ENCODE assay signal across 8 mouse cellular contexts in genomic region chr9:43737871-43738292, GRCm38 (mm10). TPM values are rescaled to one million over a fixed set of nuclear protein-coding genes. Genes with fewer than 3 reads are reported as not detected.
DNase-seq lines count a peak whose midpoint lies in the region; ATAC-seq and TF ChIP-seq lines count a peak whose summit lies in the region.

No protein-coding gene starts in this region.

- no peak overlapping the region for H3K4me3 ChIP-seq in heart, postnatal 0 days (ENCODE audit: low read depth, low read length)
- no peak overlapping the region for H3K4me3 ChIP-seq in liver, embryonic 12.5 days
- no peak overlapping the region for H3K4me3 ChIP-seq in neural tube, embryonic 14.5 days (ENCODE audit: low read depth, low read length)

- H3K36me3 ChIP-seq in heart, postnatal 0 days (replicated peaks; ENCODE audit: control insufficient read depth, insufficient read depth, low read length): no peaks in the 10 kb centered on the region
- no peaks in the 10 kb centered on the region for H3K36me3 ChIP-seq in liver, embryonic 12.5 days
- no peaks in the 10 kb centered on the region for H3K36me3 ChIP-seq in neural tube, embryonic 14.5 days (ENCODE audit: control insufficient read depth, insufficient read depth, low read length)

- under 1% methylated on average over 12 of the region's 12 CpGs for WGBS in heart, postnatal 0 days
- WGBS in liver, embryonic 12.5 days (ENCODE audit: insufficient replicate concordance): 9% methylated on average over 12 of the region's 12 CpGs
- 2% methylated on average over 12 of the region's 12 CpGs for WGBS in neural tube, embryonic 14.5 days

- TF ChIP-seq EP300 in heart, postnatal 0 days (IDR thresholded peaks at IDR 0.05; ENCODE audit: low read depth): no peak

- H3K4me2 ChIP-seq in heart, postnatal 0 days (ENCODE audit: low read depth, low read length): no peak overlapping the region
- peak overlapping the region; percentile 23; the same call in 1 of the 2 replicates for H3K4me2 ChIP-seq in liver, embryonic 12.5 days
- H3K4me2 ChIP-seq in neural tube, embryonic 14.5 days (ENCODE audit: low read depth, low read length): peak overlapping the region; percentile 16; the same call in 1 of the 2 replicates

- no peak for TF ChIP-seq CTCF in heart, postnatal 0 days (IDR thresholded peaks at IDR 0.05; ENCODE audit: low read depth)

- no peak overlapping the region for H3K9ac ChIP-seq in heart, postnatal 0 days (replicated peaks; ENCODE audit: low read depth, low read length)
- H3K9ac ChIP-seq in liver, embryonic 12.5 days: no peak overlapping the region
- H3K9ac ChIP-seq in neural tube, embryonic 14.5 days (replicated peaks; ENCODE audit: low read depth, low read length): no peak overlapping the region

- no peak for ATAC-seq in heart, postnatal 0 days (ENCODE audit: insufficient read depth, low read depth)
- peak; percentile 37; the same call in 1 of the 2 replicates for ATAC-seq in granulocyte monocyte progenitor cell, adult 5-6 weeks (replicated peaks; ENCODE audit: poor library complexity, severe bottlenecking)
- ATAC-seq in liver, embryonic 12.5 days: no peak
- no peak for ATAC-seq in neural tube, embryonic 14.5 days (ENCODE audit: low read depth)
- no peak for ATAC-seq in megakaryocyte, adult 5-6 weeks (ENCODE audit: poor library complexity, severe bottlenecking)

- DNase-seq in heart, postnatal 0 days (ENCODE audit: low spot score): peak; percentile 7
- no peak for DNase-seq in heart, postnatal 14 days
- no peak for DNase-seq in ovary, postnatal 10 days (ENCODE audit: low spot score)
- no peak for DNase-seq in adrenal gland, adult (ENCODE audit: inconsistent age in 2 of 2, low spot score in 1 of 2)

- intact Hi-C loops in heart, postnatal 14 days (cut with DNase I): no loop called here

- H3K27ac ChIP-seq in heart, postnatal 0 days (ENCODE audit: low read depth): no peak overlapping the region
- no peak overlapping the region for H3K27ac ChIP-seq in liver, embryonic 12.5 days
- H3K27ac ChIP-seq in neural tube, embryonic 14.5 days (ENCODE audit: low read depth, low read length): no peak overlapping the region

- H3K9me3 ChIP-seq in heart, postnatal 0 days (replicated peaks; ENCODE audit: control insufficient read depth, low read length): no peaks in the 10 kb centered on the region
- no peaks in the 10 kb centered on the region for H3K9me3 ChIP-seq in liver, embryonic 12.5 days (replicated peaks)
- no peaks in the 10 kb centered on the region for H3K9me3 ChIP-seq in neural tube, embryonic 14.5 days (ENCODE audit: control insufficient read depth, low read length)

- peaks cover 7% of the 10 kb centered on the region for H3K4me1 ChIP-seq in heart, postnatal 0 days (ENCODE audit: control insufficient read depth, insufficient read depth)
- H3K4me1 ChIP-seq in liver, embryonic 12.5 days: peaks cover 16% of the 10 kb centered on the region
- peaks cover 10% of the 10 kb centered on the region for H3K4me1 ChIP-seq in neural tube, embryonic 14.5 days (ENCODE audit: control insufficient read depth, insufficient read depth, low read length)

- H3K27me3 ChIP-seq in heart, postnatal 0 days (ENCODE audit: control insufficient read depth, insufficient read depth, low read length): peaks cover 40% of the 10 kb centered on the region
- peaks cover 41% of the 10 kb centered on the region for H3K27me3 ChIP-seq in liver, embryonic 12.5 days (replicated peaks)
- H3K27me3 ChIP-seq in neural tube, embryonic 14.5 days (ENCODE audit: control insufficient read depth, insufficient read depth, low read length): no peaks in the 10 kb centered on the region

RNA-seq across cellular contexts. Expression of gene Nectin1, which starts 5.9 kb away (rescaled TPM):
- 2.2 and 3.6 TPM in 2 replicates for total RNA-seq in heart, postnatal 0 days (2014; rRNA removed; ENCODE audit: low replicate concordance)
- 0.67 and 0.82 TPM in 2 replicates for polyA plus RNA-seq in heart, postnatal 0 days (2015; fragmentation: Nextera tagmentation; extraction: Ambion mirVana)
- total RNA-seq in heart, postnatal 14 days (2021): 1 to 10 TPM; 5.4 to 6.0 TPM
- total RNA-seq in granulocyte monocyte progenitor cell, adult 5-6 weeks (2014; fragmentation: Nextera tagmentation): 0.52 and 4.6 TPM in 2 replicates
- 0.31 and 0.52 TPM in 2 replicates for total RNA-seq in granulocyte monocyte progenitor cell, adult 5-6 weeks (2017)
- polyA plus RNA-seq in liver, embryonic 12.5 days (2016; fragmentation: Nextera tagmentation; extraction: Ambion mirVana): 1.8 and 1.9 TPM in 2 replicates
- 14.9 and 21.1 TPM in 2 replicates for polyA plus RNA-seq in neural tube, embryonic 14.5 days (2014; fragmentation: Nextera tagmentation; extraction: Ambion mirVana)
- total RNA-seq in megakaryocyte, adult 5-6 weeks (2015): 7.5 and 9.7 TPM in 2 replicates
- 1.3 and 1.4 TPM in 2 replicates for total RNA-seq in megakaryocyte, adult 5-6 weeks (2017)
